Mouse (Mus musculus): Measurements from ENCODE around the gene Eno1. TPM values are rescaled to one million over a fixed set of nuclear protein-coding genes. Genes with fewer than 3 reads are reported as not detected.

The Eno1 gene
- polyA plus RNA-seq, 1 experiment from 2014 or later: 624 TPM

DNA sequence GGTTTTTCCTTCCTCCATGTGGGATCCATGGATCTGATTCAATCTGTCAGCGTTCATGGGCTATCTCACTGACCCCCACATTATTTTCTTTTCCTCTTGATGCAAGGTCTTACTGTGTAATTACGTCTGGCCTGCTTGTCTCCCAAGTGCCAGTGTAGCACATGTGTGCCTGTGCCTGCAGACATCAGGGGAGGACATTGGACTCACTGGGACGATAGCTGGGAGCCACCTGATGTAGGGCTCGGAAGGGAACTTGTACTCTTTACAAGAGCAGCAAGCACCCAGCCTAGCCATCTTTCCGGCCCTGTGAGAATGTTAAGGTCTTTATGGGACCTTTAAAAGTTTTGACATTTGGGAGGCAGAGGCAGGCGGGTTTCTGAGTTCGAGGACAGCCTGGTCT lies 58.3 kb downstream of the Eno1 start:
- no peak overlapping the region for H3K4me3 ChIP-seq (ENCODE audit: low read depth, low read length)
- 77% methylated on average over 7 of the region's 7 CpGs for WGBS (ENCODE audit: insufficient replicate concordance)
- no peak overlapping the region for H3K9ac ChIP-seq (ENCODE audit: low read depth, low read length)
- H3K36me3 ChIP-seq (ENCODE audit: control insufficient read depth, insufficient read depth): no peaks in the 10 kb centered on the region
- H3K27ac ChIP-seq (ENCODE audit: low read length): no peak overlapping the region
- no peaks in the 10 kb centered on the region for H3K9me3 ChIP-seq (replicated peaks; ENCODE audit: control insufficient read depth, low read length)
- no peaks in the 10 kb centered on the region for H3K4me1 ChIP-seq (ENCODE audit: control insufficient read depth, low read depth, low read length)
- H3K4me2 ChIP-seq (ENCODE audit: low read depth, low read length): no peak overlapping the region
- ATAC-seq (ENCODE audit: low read depth): no peak
- no peaks in the 10 kb centered on the region for H3K27me3 ChIP-seq (ENCODE audit: control insufficient read depth, insufficient read depth, low read depth, low read length)

DNA sequence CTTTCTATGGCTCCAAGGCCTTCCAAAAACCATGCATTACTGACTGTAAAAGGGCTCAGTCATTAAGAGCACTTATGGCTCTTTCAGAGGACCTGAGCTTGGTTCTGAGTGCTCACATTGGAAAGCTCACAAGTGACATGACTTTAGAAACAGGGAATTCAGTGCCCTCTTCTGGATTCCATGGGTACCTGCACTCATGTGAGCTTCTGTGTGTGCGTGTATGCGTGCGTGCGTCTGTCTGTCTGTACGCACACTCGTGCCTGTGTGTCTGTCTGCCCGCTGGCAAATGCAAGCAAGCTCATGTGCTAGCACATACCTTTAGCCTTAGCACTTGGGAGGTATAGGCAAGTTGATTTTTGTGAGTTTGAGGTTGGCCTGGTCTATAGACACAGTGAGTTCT lies 59.4 kb downstream of the Eno1 start:
- no peaks in the 10 kb centered on the region for H3K9me3 ChIP-seq (replicated peaks; ENCODE audit: control insufficient read depth, low read length)
- ATAC-seq (ENCODE audit: low read depth): no peak
- H3K27ac ChIP-seq (ENCODE audit: low read length): no peak overlapping the region
- no peaks in the 10 kb centered on the region for H3K27me3 ChIP-seq (ENCODE audit: control insufficient read depth, insufficient read depth, low read depth, low read length)
- H3K36me3 ChIP-seq (ENCODE audit: control insufficient read depth, insufficient read depth): no peaks in the 10 kb centered on the region
- no peak overlapping the region for H3K9ac ChIP-seq (ENCODE audit: low read depth, low read length)
- 82% methylated on average over 7 of the region's 7 CpGs for WGBS (ENCODE audit: insufficient replicate concordance)
- H3K4me3 ChIP-seq (ENCODE audit: low read depth, low read length): no peak overlapping the region
- no peaks in the 10 kb centered on the region for H3K4me1 ChIP-seq (ENCODE audit: control insufficient read depth, low read depth, low read length)
- no peak overlapping the region for H3K4me2 ChIP-seq (ENCODE audit: low read depth, low read length)

Other genes with a start within 250 kb of the Eno1 start
- gene H6pd, start 227.7 kb upstream of the Eno1 start, polyA plus RNA-seq (2015; fragmentation: Nextera tagmentation; extraction: Ambion mirVana): 24.2 and 33.7 TPM in 2 replicates
- 0.37 and 0.74 TPM in 2 replicates for gene Gpr157, start 149.4 kb upstream of the Eno1 start, polyA plus RNA-seq (2015; fragmentation: Nextera tagmentation; extraction: Ambion mirVana)
- gene Slc2a5, start 117.4 kb upstream of the Eno1 start, polyA plus RNA-seq (2015; fragmentation: Nextera tagmentation; extraction: Ambion mirVana): 0.21 and 0.27 TPM in 2 replicates
- 0.12 TPM in 1 of 2 replicates, not detected in the other for gene Slc2a7, start 87.7 kb upstream of the Eno1 start, polyA plus RNA-seq (2015; fragmentation: Nextera tagmentation; extraction: Ambion mirVana)
- not detected in 2 replicates for gene Car6, start 35.4 kb upstream of the Eno1 start, polyA plus RNA-seq (2015; fragmentation: Nextera tagmentation; extraction: Ambion mirVana)
- gene Rere, start 44.9 kb downstream of the Eno1 start, polyA plus RNA-seq (2015; fragmentation: Nextera tagmentation; extraction: Ambion mirVana): 5.7 and 6.8 TPM in 2 replicates